Mouse (Mus musculus) bone marrow macrophage, adult 2 months (primary cell): Measurements from ENCODE around the gene Tomt. TPM values are rescaled to one million over a fixed set of nuclear protein-coding genes. Genes with fewer than 3 reads are reported as not detected.

ENCODE experiments used
- H3K27ac ChIP-seq: 2 replicates; pipeline ENCODE4 v1.5.1; 2012; ENCODE audit warnings: low read depth, low read length; ENCODE audit not compliant: insufficient read depth
- H3K4me1 ChIP-seq: 2 replicates; pipeline ENCODE4 v1.6.1; 2012; ENCODE audit warnings: low read length; ENCODE audit not compliant: control insufficient read depth, insufficient read depth
- H3K4me3 ChIP-seq: 2 replicates; pipeline ENCODE4 v1.5.1; 2012; ENCODE audit warnings: mild to moderate bottlenecking, low read length, moderate library complexity; ENCODE audit not compliant: insufficient read depth
- CTCF ChIP-seq: IDR thresholded peaks from 2 replicates; pipeline ENCODE4 v1.5.1; 2012; ENCODE audit warnings: low read depth, mild to moderate bottlenecking, low read length, moderate library complexity
- POLR2A ChIP-seq: IDR thresholded peaks from 2 replicates; pipeline ENCODE4 v1.6.1; 2012; ENCODE audit warnings: mild to moderate bottlenecking, low read depth, low read length, borderline replicate concordance
- polyA plus RNA-seq: library from polyadenylated mRNA; stranded (reverse); fragments of >200 nt; gene quantifications from 2 replicates; pipeline ENCODE4 v1.2.4, GENCODE M21; 2012; ENCODE audit not compliant: missing spikeins, insufficient read depth, insufficient read length

Gene Tomt
- polyA plus RNA-seq, 1 experiment: not detected

DNA sequence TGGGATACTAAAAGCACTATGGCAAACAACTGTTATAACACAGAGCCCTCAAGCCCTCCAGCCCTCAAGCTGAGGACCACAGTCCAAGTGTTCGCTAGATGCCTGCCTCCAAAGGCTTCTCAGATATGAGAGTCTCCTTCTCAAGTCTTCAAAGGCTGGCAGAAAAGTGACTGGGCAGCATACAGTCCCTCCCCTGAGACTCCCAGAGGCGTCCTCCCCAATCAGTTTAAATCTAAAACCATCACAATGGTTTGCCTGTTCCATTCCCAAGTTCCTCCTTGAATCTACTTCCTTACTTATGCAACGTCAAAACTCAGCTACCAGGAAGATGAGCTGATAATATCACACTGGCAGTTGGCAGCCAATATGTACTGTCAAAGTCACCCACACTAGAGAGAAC, 42.7 kb downstream of the Tomt start, which contains the start of gene Anapc15:
Anapc15 (plus strand) TSS at position 301 of the 400 bp plus-strand sequence.
- no peak for TF ChIP-seq POLR2A
- TF ChIP-seq CTCF: no peak
- Histone ChIP-seq H3K4me3 (no peak within 1 kb of the TSS), H3K27ac (peak within 1 kb of the TSS; percentile 39), H3K4me1 (peaks cover 17% of the 10 kb centered on the region)

DNA sequence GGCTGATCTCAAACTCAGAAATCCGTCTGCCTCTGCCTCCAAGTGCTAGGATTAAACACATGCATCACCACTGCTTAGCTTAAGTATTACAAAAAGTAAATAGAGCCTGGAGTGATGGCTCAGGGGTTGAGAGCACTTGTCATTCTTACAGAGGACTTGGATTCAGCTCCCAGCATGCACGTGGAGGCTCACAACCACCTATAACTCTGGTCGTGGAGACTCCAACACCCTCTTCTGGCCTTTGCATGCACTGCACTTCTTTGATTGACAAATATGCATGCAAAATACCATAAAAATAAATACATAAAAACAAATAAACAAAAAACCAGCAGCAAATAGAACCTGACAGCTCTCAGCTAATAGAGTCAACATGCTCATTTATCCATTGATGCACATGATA, 43.9 kb downstream of the Tomt start:
- Histone ChIP-seq H3K4me1 (peaks cover 27% of the 10 kb centered on the region), H3K27ac (no peak overlapping the region), H3K4me3 (no peak overlapping the region)
- TF ChIP-seq POLR2A (no peak), CTCF (no peak)

DNA sequence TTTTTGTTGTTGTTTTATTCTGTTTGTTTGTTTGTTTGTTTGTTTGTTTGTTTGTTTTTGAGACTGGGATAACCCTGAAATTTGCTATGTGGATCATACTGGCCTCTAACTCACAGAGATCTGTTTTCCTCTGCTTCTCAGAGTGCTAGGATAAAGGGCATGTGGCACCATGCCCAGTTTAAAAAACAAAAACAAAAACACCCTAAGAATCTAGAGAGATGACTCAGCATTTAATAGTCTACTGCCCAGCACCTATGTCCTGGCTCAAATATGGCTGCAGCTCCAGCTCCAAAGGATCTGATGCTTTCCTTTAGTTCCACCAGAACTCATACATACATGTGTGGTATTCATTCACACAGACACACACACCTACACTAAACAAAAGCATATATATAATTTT, 45.2 kb downstream of the Tomt start:
- no peak overlapping the region for H3K27ac ChIP-seq
- H3K4me1 ChIP-seq: peaks cover 40% of the 10 kb centered on the region
- H3K4me3 ChIP-seq: no peak overlapping the region
- TF ChIP-seq CTCF: no peak
- TF ChIP-seq POLR2A: no peak

DNA sequence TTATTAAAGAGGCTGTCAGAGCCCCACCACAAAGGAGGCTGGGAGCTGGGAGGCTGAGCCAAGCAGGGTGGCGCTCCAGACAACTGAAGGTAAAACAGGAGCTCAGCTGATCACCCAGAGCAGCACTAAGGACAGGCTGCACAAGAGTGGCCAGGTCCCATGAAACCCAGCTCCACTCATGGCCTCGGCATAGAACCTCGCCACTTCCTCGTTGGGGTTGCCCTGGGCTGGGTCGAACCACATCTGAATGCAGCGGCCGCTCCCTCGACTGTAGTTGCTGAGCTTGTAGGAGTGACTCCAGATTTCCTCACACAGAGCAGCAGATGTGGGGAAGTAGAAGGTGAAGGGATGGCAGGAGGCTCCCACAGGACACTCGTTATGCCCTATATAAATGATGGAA, 47.8 kb downstream of the Tomt start:
- Histone ChIP-seq H3K4me1 (peaks cover 45% of the 10 kb centered on the region), H3K4me3 (no peak overlapping the region), H3K27ac (peak overlapping the region; percentile 68)
- TF ChIP-seq POLR2A (no peak), CTCF (no peak)

DNA sequence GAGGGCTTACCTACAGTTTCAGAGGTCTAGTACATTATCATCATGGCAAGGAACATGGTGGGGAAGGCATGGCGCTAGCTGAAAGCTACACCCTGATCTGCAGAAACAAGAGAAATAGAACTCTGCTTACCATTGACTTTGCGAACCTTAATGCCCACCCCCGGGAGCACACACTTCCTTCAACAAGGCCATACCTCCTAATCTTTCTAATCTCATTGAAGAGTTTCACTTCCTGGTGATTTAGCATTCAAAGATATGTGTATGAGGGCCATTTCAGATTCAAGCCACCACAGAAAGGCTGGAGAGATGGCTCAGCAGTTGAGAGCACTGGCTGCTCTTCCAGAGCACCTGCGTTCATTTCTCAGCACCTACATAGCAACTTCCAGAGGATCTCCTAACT, 49.1 kb downstream of the Tomt start, which contains the start of gene Folr2:
Folr2 (minus strand) TSS at position 101 of the 400 bp plus-strand sequence.
- 0 out of 2 replicates have a peak within 1 kb of the TSS, but pooled peaks have one; percentile 68 for H3K27ac ChIP-seq
- peaks cover 52% of the 10 kb centered on the region for H3K4me1 ChIP-seq
- TF ChIP-seq CTCF (no peak), POLR2A (no peak)
- no peak within 1 kb of the TSS for H3K4me3 ChIP-seq

DNA sequence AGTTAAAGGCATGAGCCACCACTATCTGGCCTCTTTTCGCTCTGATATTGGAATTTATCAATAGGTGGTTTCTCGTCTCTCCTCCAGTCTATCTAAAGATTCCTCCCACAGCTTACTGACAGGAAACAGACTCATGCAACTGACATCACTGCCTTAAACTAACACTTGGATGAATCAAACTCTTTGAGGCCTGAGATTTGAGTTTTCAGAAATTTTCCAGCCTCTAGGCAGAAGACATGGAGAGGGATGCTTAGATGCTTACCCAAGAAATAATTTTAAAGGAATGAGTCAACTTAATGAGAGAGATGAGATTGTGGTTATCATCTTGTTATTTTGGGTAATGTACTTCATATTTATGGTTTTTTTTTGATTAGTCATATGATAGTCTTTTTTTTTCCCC, 52.3 kb downstream of the Tomt start:
- H3K27ac ChIP-seq: peak overlapping the region; percentile 88
- TF ChIP-seq CTCF (no peak), POLR2A (no peak)
- H3K4me3 ChIP-seq: no peak overlapping the region
- H3K4me1 ChIP-seq: peaks cover 70% of the 10 kb centered on the region

DNA sequence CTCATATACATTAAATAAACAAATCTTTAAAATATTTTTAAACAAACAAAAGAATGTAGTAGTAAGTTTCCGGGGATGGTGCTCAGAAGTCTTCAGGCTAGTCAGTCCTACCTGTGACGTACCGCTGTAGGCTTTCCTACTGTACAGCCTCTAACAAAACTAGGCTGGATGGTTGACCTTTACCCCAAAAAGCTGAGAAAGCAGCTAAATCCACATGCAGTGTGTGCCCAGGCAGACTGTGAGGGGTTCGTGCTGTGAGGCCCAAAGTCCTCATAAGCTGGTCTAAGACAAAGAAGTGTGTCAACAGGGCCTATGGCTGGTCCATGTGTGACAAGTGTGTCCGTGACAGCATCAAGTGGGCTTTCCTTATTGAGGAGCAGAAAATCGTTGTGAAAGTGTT, 53.3 kb downstream of the Tomt start:
- TF ChIP-seq POLR2A (no peak), CTCF (no peak)
- peaks cover 69% of the 10 kb centered on the region for H3K4me1 ChIP-seq
- no peak overlapping the region for H3K4me3 ChIP-seq
- peak overlapping the region; percentile 88 for H3K27ac ChIP-seq

DNA sequence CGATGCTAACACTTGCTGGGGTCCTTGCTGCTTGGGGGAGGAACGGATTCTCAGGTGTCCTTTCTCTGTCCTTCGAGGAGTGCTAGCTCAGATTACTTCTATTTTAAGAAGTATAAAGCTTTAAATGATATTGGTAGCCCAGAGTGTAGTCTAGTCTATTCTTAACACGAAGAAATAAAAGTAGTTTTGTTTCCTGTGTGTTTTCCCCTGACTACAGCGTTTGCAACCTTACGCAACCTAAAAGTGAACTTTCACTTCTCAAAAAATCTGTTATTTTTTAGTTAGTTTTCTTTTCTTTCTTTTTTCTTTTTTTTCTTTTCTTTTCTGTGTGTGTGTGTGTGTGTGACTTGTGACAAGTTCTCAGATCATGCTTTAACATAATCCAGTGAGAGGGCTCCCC, 54.5 kb downstream of the Tomt start:
- no peak for TF ChIP-seq POLR2A
- H3K27ac ChIP-seq: peak overlapping the region; percentile 98
- H3K4me1 ChIP-seq: peaks cover 59% of the 10 kb centered on the region
- no peak overlapping the region for H3K4me3 ChIP-seq

Other genes with a start within 250 kb of the Tomt start
- 9.7 and 13.6 TPM in 2 replicates for gene Clpb, start 242.7 kb downstream of the Tomt start, polyA plus RNA-seq
- not detected in 2 replicates for gene Phox2a, start 88.0 kb downstream of the Tomt start, polyA plus RNA-seq
- 114 and 115 TPM in 2 replicates for gene Inppl1, start 68.1 kb downstream of the Tomt start, polyA plus RNA-seq
- 379 and 471 TPM in 2 replicates for gene Folr2, start 49.2 kb downstream of the Tomt start, polyA plus RNA-seq
- 103 and 112 TPM in 2 replicates for gene Anapc15, start 42.6 kb downstream of the Tomt start, polyA plus RNA-seq
- 1.6 and 1.7 TPM in 2 replicates for gene Folr1, start 35.6 kb downstream of the Tomt start, polyA plus RNA-seq
- gene Lamtor1, start 455 bp downstream of the Tomt start, polyA plus RNA-seq: 205 and 219 TPM in 2 replicates
- gene Lrrc51, start 27.5 kb upstream of the Tomt start, polyA plus RNA-seq: 3.2 and 3.5 TPM in 2 replicates
- gene Numa1, start 27.8 kb upstream of the Tomt start, polyA plus RNA-seq: 130 and 145 TPM in 2 replicates
- gene Il18bp, start 112.3 kb upstream of the Tomt start, polyA plus RNA-seq: 13.1 and 13.6 TPM in 2 replicates
- gene Rnf121, start 159.1 kb upstream of the Tomt start, polyA plus RNA-seq: 16.7 and 17.2 TPM in 2 replicates
- 15.4 and 18.1 TPM in 2 replicates for gene Xndc1, start 159.2 kb upstream of the Tomt start, polyA plus RNA-seq
- 0.23 and 0.35 TPM in 2 replicates for gene Xntrpc, start 159.4 kb upstream of the Tomt start, polyA plus RNA-seq
- gene Trpc2, start 176.8 kb upstream of the Tomt start, polyA plus RNA-seq: not detected in 2 replicates
- gene Art1, start 195.4 kb upstream of the Tomt start, polyA plus RNA-seq: not detected in 2 replicates
- not detected in 2 replicates for gene Art5, start 203.1 kb upstream of the Tomt start, polyA plus RNA-seq
- gene Chrna10, start 210.5 kb upstream of the Tomt start, polyA plus RNA-seq: not detected in 2 replicates